Mouse (Mus musculus): ENCODE results near the gene Xrcc5. TPM values are rescaled to one million over a fixed set of nuclear protein-coding genes. Genes with fewer than 3 reads are reported as not detected.

Gene Xrcc5
- polyA plus RNA-seq, 1 experiment = 25.0 TPM

GRCm38 (mm10) chr1:72429107-72429807, 122.0 kb downstream of the Xrcc5 start:
- no peak overlapping the region for H3ac ChIP-seq (ENCODE audit: control insufficient read depth, insufficient read length, low read depth)
- TF ChIP-seq FOSL1 (IDR thresholded peaks at IDR 0.05; ENCODE audit: insufficient read depth, low read length, poor library complexity, severe bottlenecking) (no peak), USF1 (IDR thresholded peaks at IDR 0.05; ENCODE audit: low read depth) (peak; percentile 77), CEBPB (IDR thresholded peaks at IDR 0.05; ENCODE audit: low read depth) (no peak), MAX (IDR thresholded peaks at IDR 0.05) (peak; percentile 74), MYOD1 (IDR thresholded peaks at IDR 0.05; ENCODE audit: control insufficient read depth, insufficient read length, low read depth) (peak; percentile 38), CTCF (IDR thresholded peaks at IDR 0.05; ENCODE audit: control insufficient read depth, insufficient read depth, insufficient read length) (no peak), MYOG (IDR thresholded peaks at IDR 0.05; ENCODE audit: control insufficient read depth, extremely low read depth, insufficient read length) (no peak)
- H3K79me2 ChIP-seq (ENCODE audit: control insufficient read depth, insufficient read depth) = no peaks in the 10 kb centered on the region
- no peaks in the 10 kb centered on the region for H3K27me3 ChIP-seq (ENCODE audit: control insufficient read depth, insufficient read depth, insufficient read length)
- H3K36me3 ChIP-seq (ENCODE audit: control insufficient read depth, insufficient read depth) = no peaks in the 10 kb centered on the region
- no peaks in the 10 kb centered on the region for H3K79me3 ChIP-seq (ENCODE audit: low read depth)
- no peak overlapping the region for H3K4me3 ChIP-seq (ENCODE audit: insufficient read depth, poor library complexity, severe bottlenecking)

GRCm38 (mm10) chr1:72432579-72432978, 125.4 kb downstream of the Xrcc5 start:
- Histone ChIP-seq H3K79me2 (ENCODE audit: control insufficient read depth, insufficient read depth) (no peaks in the 10 kb centered on the region), H3ac (ENCODE audit: control insufficient read depth, insufficient read length, low read depth) (no peak overlapping the region), H3K36me3 (ENCODE audit: control insufficient read depth, insufficient read depth) (no peaks in the 10 kb centered on the region), H3K27me3 (ENCODE audit: control insufficient read depth, insufficient read depth, insufficient read length) (no peaks in the 10 kb centered on the region), H3K79me3 (ENCODE audit: low read depth) (no peaks in the 10 kb centered on the region), H3K4me3 (ENCODE audit: insufficient read depth, poor library complexity, severe bottlenecking) (no peak overlapping the region)
- TF ChIP-seq CEBPB (IDR thresholded peaks at IDR 0.05; ENCODE audit: low read depth) (no peak), CTCF (IDR thresholded peaks at IDR 0.05; ENCODE audit: control insufficient read depth, insufficient read depth, insufficient read length) (no peak), MYOG (IDR thresholded peaks at IDR 0.05; ENCODE audit: control insufficient read depth, extremely low read depth, insufficient read length) (no peak), MYOD1 (IDR thresholded peaks at IDR 0.05; ENCODE audit: control insufficient read depth, insufficient read length, low read depth) (no peak), USF1 (IDR thresholded peaks at IDR 0.05; ENCODE audit: low read depth) (no peak), FOSL1 (IDR thresholded peaks at IDR 0.05; ENCODE audit: insufficient read depth, low read length, poor library complexity, severe bottlenecking) (no peak), MAX (IDR thresholded peaks at IDR 0.05) (no peak)

- TF ChIP-seq FOSL1 (IDR thresholded peaks at IDR 0.05; ENCODE audit: insufficient read depth, low read length, poor library complexity, severe bottlenecking) (no peak), MAX (IDR thresholded peaks at IDR 0.05) (no peak), CEBPB (IDR thresholded peaks at IDR 0.05; ENCODE audit: low read depth) (no peak), USF1 (IDR thresholded peaks at IDR 0.05; ENCODE audit: low read depth) (no peak), MYOG (IDR thresholded peaks at IDR 0.05; ENCODE audit: control insufficient read depth, extremely low read depth, insufficient read length) (no peak), MYOD1 (IDR thresholded peaks at IDR 0.05; ENCODE audit: control insufficient read depth, insufficient read length, low read depth) (no peak), CTCF (IDR thresholded peaks at IDR 0.05; ENCODE audit: control insufficient read depth, insufficient read depth, insufficient read length) (no peak)
- H3K79me2 ChIP-seq (ENCODE audit: control insufficient read depth, insufficient read depth) = no peaks in the 10 kb centered on the region
- no peak overlapping the region for H3K4me3 ChIP-seq (ENCODE audit: insufficient read depth, poor library complexity, severe bottlenecking)
- no peaks in the 10 kb centered on the region for H3K36me3 ChIP-seq (ENCODE audit: control insufficient read depth, insufficient read depth)
- no peaks in the 10 kb centered on the region for H3K79me3 ChIP-seq (ENCODE audit: low read depth)
- H3ac ChIP-seq (ENCODE audit: control insufficient read depth, insufficient read length, low read depth) = no peak overlapping the region
- H3K27me3 ChIP-seq (ENCODE audit: control insufficient read depth, insufficient read depth, insufficient read length) = no peaks in the 10 kb centered on the region
Measured at GRCm38 (mm10) chr1:72434510-72434909, 127.3 kb downstream of the Xrcc5 start.

- Histone ChIP-seq H3K79me2 (ENCODE audit: control insufficient read depth, insufficient read depth) (no peaks in the 10 kb centered on the region), H3K36me3 (ENCODE audit: control insufficient read depth, insufficient read depth) (no peaks in the 10 kb centered on the region), H3K27me3 (ENCODE audit: control insufficient read depth, insufficient read depth, insufficient read length) (no peaks in the 10 kb centered on the region), H3K4me3 (ENCODE audit: insufficient read depth, poor library complexity, severe bottlenecking) (no peak overlapping the region), H3ac (ENCODE audit: control insufficient read depth, insufficient read length, low read depth) (no peak overlapping the region), H3K79me3 (ENCODE audit: low read depth) (no peaks in the 10 kb centered on the region)
- TF ChIP-seq MAX (IDR thresholded peaks at IDR 0.05) (no peak), MYOD1 (IDR thresholded peaks at IDR 0.05; ENCODE audit: control insufficient read depth, insufficient read length, low read depth) (no peak), MYOG (IDR thresholded peaks at IDR 0.05; ENCODE audit: control insufficient read depth, extremely low read depth, insufficient read length) (no peak), CEBPB (IDR thresholded peaks at IDR 0.05; ENCODE audit: low read depth) (no peak), FOSL1 (IDR thresholded peaks at IDR 0.05; ENCODE audit: insufficient read depth, low read length, poor library complexity, severe bottlenecking) (no peak), CTCF (IDR thresholded peaks at IDR 0.05; ENCODE audit: control insufficient read depth, insufficient read depth, insufficient read length) (no peak), USF1 (IDR thresholded peaks at IDR 0.05; ENCODE audit: low read depth) (no peak)
Measured at GRCm38 (mm10) chr1:72436967-72437366, 129.7 kb downstream of the Xrcc5 start.

GRCm38 (mm10) chr1:72439146-72439545, 131.9 kb downstream of the Xrcc5 start:
- H3K4me3 ChIP-seq (ENCODE audit: insufficient read depth, poor library complexity, severe bottlenecking) = no peak overlapping the region
- H3K36me3 ChIP-seq (ENCODE audit: control insufficient read depth, insufficient read depth) = no peaks in the 10 kb centered on the region
- H3K79me2 ChIP-seq (ENCODE audit: control insufficient read depth, insufficient read depth) = no peaks in the 10 kb centered on the region
- no peaks in the 10 kb centered on the region for H3K79me3 ChIP-seq (ENCODE audit: low read depth)
- TF ChIP-seq MAX (IDR thresholded peaks at IDR 0.05) (no peak), USF1 (IDR thresholded peaks at IDR 0.05; ENCODE audit: low read depth) (no peak), CTCF (IDR thresholded peaks at IDR 0.05; ENCODE audit: control insufficient read depth, insufficient read depth, insufficient read length) (no peak)
- H3ac ChIP-seq (ENCODE audit: control insufficient read depth, insufficient read length, low read depth) = no peak overlapping the region
- no peaks in the 10 kb centered on the region for H3K27me3 ChIP-seq (ENCODE audit: control insufficient read depth, insufficient read depth, insufficient read length)

- Histone ChIP-seq H3K79me3 (ENCODE audit: low read depth) (no peaks in the 10 kb centered on the region), H3K36me3 (ENCODE audit: control insufficient read depth, insufficient read depth) (no peaks in the 10 kb centered on the region), H3ac (ENCODE audit: control insufficient read depth, insufficient read length, low read depth) (no peak overlapping the region), H3K79me2 (ENCODE audit: control insufficient read depth, insufficient read depth) (no peaks in the 10 kb centered on the region), H3K4me3 (ENCODE audit: insufficient read depth, poor library complexity, severe bottlenecking) (no peak overlapping the region), H3K27me3 (ENCODE audit: control insufficient read depth, insufficient read depth, insufficient read length) (no peaks in the 10 kb centered on the region)
- TF ChIP-seq CTCF (IDR thresholded peaks at IDR 0.05; ENCODE audit: control insufficient read depth, insufficient read depth, insufficient read length) (no peak), MYOD1 (IDR thresholded peaks at IDR 0.05; ENCODE audit: control insufficient read depth, insufficient read length, low read depth) (no peak), USF1 (IDR thresholded peaks at IDR 0.05; ENCODE audit: low read depth) (no peak), MAX (IDR thresholded peaks at IDR 0.05) (no peak), FOSL1 (IDR thresholded peaks at IDR 0.05; ENCODE audit: insufficient read depth, low read length, poor library complexity, severe bottlenecking) (no peak)
Measured at GRCm38 (mm10) chr1:72442747-72443146, 135.5 kb downstream of the Xrcc5 start.

All from C2C12 (cell line).